In genomic region chr3:116440066-116440997, GRCm38 (mm10) we compare ENCODE assay signal across 25 mouse cellular contexts. TPM values are rescaled to one million over a fixed set of nuclear protein-coding genes. Genes with fewer than 3 reads are reported as not detected.
A peak's percentile ranks its signal among the peaks of the same experiment; 100 is the strongest.
DNase-seq lines count a peak whose midpoint lies in the region; ATAC-seq and TF ChIP-seq lines count a peak whose summit lies in the region.
"Had no signal": no experiment of that assay in that cellular context is flagged by ENCODE, and none has a peak within 500 bp of the region (broad histone marks: within the 10 kb centered on the region; RNA-seq: fewer than 3 reads in every experiment).

No protein-coding gene starts in this region.

- TF ChIP-seq POLR2A in thymus, adult 2 months (IDR thresholded peaks at IDR 0.05; ENCODE audit: control insufficient read depth, extremely low read depth, insufficient read depth, low read length, poor library complexity) = no peak

- H3K4me2 ChIP-seq in neural tube, embryonic 15.5 days = no peak overlapping the region
- H3K4me2 ChIP-seq in intestine, embryonic 16.5 days (ENCODE audit: low read depth, low read length) = no peak overlapping the region
- no peak overlapping the region for H3K4me2 ChIP-seq in midbrain, embryonic 15.5 days
- H3K4me2 ChIP-seq: forebrain, embryonic 12.5 days; heart, embryonic 12.5 days; limb, embryonic 12.5 days; liver, embryonic 13.5 days; lung, embryonic 15.5 days; neural tube, embryonic 12.5 days had no signal

- peak; percentile 10 for DNase-seq in neural tube, embryonic 10.5 days (ENCODE audit: extremely low spot score, low spot score)
- DNase-seq in thymus, adult 2 months = peak; percentile 45
- no peak for DNase-seq in adrenal gland, postnatal 14 days
- no peak for DNase-seq in kidney, postnatal 4 days
- DNase-seq in adrenal gland, postnatal 10 days = no peak
- DNase-seq: cerebellum, adult 9-11 months; gastrocnemius, postnatal 36 days; heart, postnatal 36 days; kidney, adult 11 months; liver, embryonic 13.5 days; right cerebral cortex, postnatal 14 days had no signal

- no peaks in the 10 kb centered on the region for H3K9me3 ChIP-seq in neural tube, embryonic 15.5 days (replicated peaks)
- H3K9me3 ChIP-seq in intestine, embryonic 16.5 days (ENCODE audit: control insufficient read depth, low read length) = no peaks in the 10 kb centered on the region
- no peaks in the 10 kb centered on the region for H3K9me3 ChIP-seq in midbrain, embryonic 15.5 days
- H3K9me3 ChIP-seq: forebrain, embryonic 12.5 days; heart, embryonic 12.5 days; limb, embryonic 12.5 days; liver, embryonic 13.5 days; lung, embryonic 15.5 days; neural tube, embryonic 12.5 days had no signal

- no peaks in the 10 kb centered on the region for H3K4me1 ChIP-seq in neural tube, embryonic 15.5 days
- H3K4me1 ChIP-seq in intestine, embryonic 16.5 days (ENCODE audit: control insufficient read depth, insufficient read depth, low read length) = no peaks in the 10 kb centered on the region; the same call in 1 of the 2 replicates
- H3K4me1 ChIP-seq in thymus, adult 2 months (replicated peaks; ENCODE audit: control insufficient read depth, insufficient read depth, low read length) = peaks cover 21% of the 10 kb centered on the region
- no peaks in the 10 kb centered on the region for H3K4me1 ChIP-seq in midbrain, embryonic 15.5 days
- H3K4me1 ChIP-seq: forebrain, embryonic 12.5 days; heart, embryonic 12.5 days; limb, embryonic 12.5 days; lung, embryonic 15.5 days; neural tube, embryonic 12.5 days had no signal

- no peaks in the 10 kb centered on the region for H3K36me3 ChIP-seq in neural tube, embryonic 15.5 days
- H3K36me3 ChIP-seq in intestine, embryonic 16.5 days (ENCODE audit: control insufficient read depth, insufficient read depth, low read length) = no peaks in the 10 kb centered on the region
- no peaks in the 10 kb centered on the region for H3K36me3 ChIP-seq in thymus, adult 2 months (ENCODE audit: control insufficient read depth, insufficient read depth, low read length)
- no peaks in the 10 kb centered on the region for H3K36me3 ChIP-seq in midbrain, embryonic 15.5 days (replicated peaks)
- H3K36me3 ChIP-seq: forebrain, embryonic 12.5 days; heart, embryonic 12.5 days; limb, embryonic 12.5 days; liver, embryonic 13.5 days; lung, embryonic 15.5 days; neural tube, embryonic 12.5 days had no signal

- H3K4me3 ChIP-seq in neural tube, embryonic 15.5 days (replicated peaks) = no peak overlapping the region
- H3K4me3 ChIP-seq in intestine, embryonic 16.5 days (ENCODE audit: low read length) = no peak overlapping the region
- 0 out of 2 replicates have a peak overlapping the region, but pooled peaks have one; percentile 18 for H3K4me3 ChIP-seq in thymus, adult 2 months (ENCODE audit: control insufficient read depth, insufficient read depth, low read length)
- no peak overlapping the region for H3K4me3 ChIP-seq in midbrain, embryonic 15.5 days
- H3K4me3 ChIP-seq: forebrain, embryonic 12.5 days; heart, embryonic 12.5 days; layer of hippocampus, adult 2 months; left cerebral cortex, adult 2 months; limb, embryonic 12.5 days; liver, embryonic 13.5 days; lung, embryonic 15.5 days; neural tube, embryonic 12.5 days had no signal

- H3K9ac ChIP-seq in neural tube, embryonic 15.5 days (replicated peaks) = no peak overlapping the region
- H3K9ac ChIP-seq in intestine, embryonic 16.5 days (ENCODE audit: low read depth, low read length) = no peak overlapping the region
- no peak overlapping the region for H3K9ac ChIP-seq in midbrain, embryonic 15.5 days
- H3K9ac ChIP-seq: forebrain, embryonic 12.5 days; heart, embryonic 12.5 days; limb, embryonic 12.5 days; liver, embryonic 13.5 days; lung, embryonic 15.5 days; neural tube, embryonic 12.5 days had no signal

- H3K27me3 ChIP-seq in neural tube, embryonic 15.5 days (replicated peaks) = no peaks in the 10 kb centered on the region
- no peaks in the 10 kb centered on the region for H3K27me3 ChIP-seq in intestine, embryonic 16.5 days (replicated peaks; ENCODE audit: control insufficient read depth, insufficient read depth, low read length)
- H3K27me3 ChIP-seq in thymus, adult 2 months (ENCODE audit: control insufficient read depth, insufficient read depth, low read length) = no peaks in the 10 kb centered on the region
- no peaks in the 10 kb centered on the region for H3K27me3 ChIP-seq in midbrain, embryonic 15.5 days (replicated peaks)
- H3K27me3 ChIP-seq: forebrain, embryonic 12.5 days; heart, embryonic 12.5 days; limb, embryonic 12.5 days; liver, embryonic 13.5 days; lung, embryonic 15.5 days; neural tube, embryonic 12.5 days had no signal

- ATAC-seq in neural tube, embryonic 15.5 days (ENCODE audit: low FRiP score) = no peak
- ATAC-seq in intestine, embryonic 16.5 days = peak; percentile 77
- no peak for ATAC-seq in midbrain, embryonic 15.5 days (replicated peaks)
- ATAC-seq: midbrain, embryonic 16.5 days; Patski had no signal

- no peak for TF ChIP-seq CTCF in thymus, adult 2 months (IDR thresholded peaks at IDR 0.05; ENCODE audit: borderline replicate concordance, control insufficient read depth, extremely low read depth, insufficient read depth, low read length, poor library complexity)

- no peak overlapping the region for H3K27ac ChIP-seq in neural tube, embryonic 15.5 days (replicated peaks)
- H3K27ac ChIP-seq in intestine, embryonic 16.5 days (ENCODE audit: low read length) = no peak overlapping the region; the same call in 1 of the 2 replicates
- H3K27ac ChIP-seq in thymus, adult 2 months (ENCODE audit: control insufficient read depth, insufficient read depth, low read length) = peak overlapping the region; percentile 80
- no peak overlapping the region for H3K27ac ChIP-seq in midbrain, embryonic 15.5 days
- H3K27ac ChIP-seq: forebrain, embryonic 12.5 days; kidney, postnatal 0 days; layer of hippocampus, adult 2 months; left cerebral cortex, adult 2 months; limb, embryonic 12.5 days; liver, embryonic 13.5 days; lung, embryonic 15.5 days; macrophage; neural tube, embryonic 12.5 days had no signal

- WGBS in neural tube, embryonic 15.5 days = 77% methylated on average over 8 of the region's 8 CpGs
- WGBS in intestine, embryonic 16.5 days = 57% methylated on average over 8 of the region's 8 CpGs
- WGBS in thymus, adult 2 months = 8% methylated on average over 8 of the region's 8 CpGs
- WGBS in midbrain, embryonic 15.5 days = 51% methylated on average over 8 of the region's 8 CpGs

RNA-seq across cellular contexts. Expression of gene Cdc14a, which starts 16.5 kb away (rescaled TPM):
- 3.5 and 5.4 TPM in 2 replicates for polyA plus RNA-seq in neural tube, embryonic 15.5 days (2015; fragmentation: Nextera tagmentation; extraction: Ambion mirVana)
- polyA plus RNA-seq in intestine, embryonic 16.5 days (2015; fragmentation: Nextera tagmentation; extraction: Ambion mirVana) = 5.4 and 5.9 TPM in 2 replicates
- 8.0 and 11.5 TPM in 2 replicates for polyA plus RNA-seq in thymus, adult 2 months (2012; rRNA removed)
- polyA plus RNA-seq in midbrain, embryonic 15.5 days (2015; fragmentation: Nextera tagmentation; extraction: Ambion mirVana) = 3.3 and 4.4 TPM in 2 replicates
- total RNA-seq in adrenal gland, postnatal 14 days (2021) = 8.8 and 16.4 TPM in 2 replicates
- total RNA-seq in adrenal gland, postnatal 10 days (2021) = 10 to 100 TPM; 10.3 to 12.7 TPM

Comparison
In these comparisons a context has a peak if more than half of its experiments do, and no peak if none do; other contexts are left out.
1. DNase-seq: peak in neural tube, embryonic 10.5 days (single experiment) and thymus, adult 2 months (single experiment); none in adrenal gland, postnatal 14 days (single experiment), kidney, postnatal 4 days (0 of 2) and adrenal gland, postnatal 10 days (single experiment).